Mouse (Mus musculus) ES-E14 (cell line): ENCODE data around the gene Actbl2.

ENCODE experiments used
- CHD2 ChIP-seq: IDR thresholded peaks from 2 replicates; pipeline ENCODE4 v1.6.1; 2014; ENCODE audit warnings: mild to moderate bottlenecking, low read depth, low read length, inconsistent platforms
- HCFC1 ChIP-seq: IDR thresholded peaks from 2 replicates; pipeline ENCODE4 v1.6.1; 2012; ENCODE audit warnings: low read length, inconsistent platforms, borderline replicate concordance; ENCODE audit not compliant: insufficient read depth
- ZC3H11A ChIP-seq: IDR thresholded peaks from 2 replicates; pipeline ENCODE4 v1.6.1; 2012; ENCODE audit warnings: low read depth, mild to moderate bottlenecking, inconsistent platforms, low read length, borderline replicate concordance
- ZNF384 ChIP-seq: IDR thresholded peaks from 2 replicates; pipeline ENCODE4 v1.6.1; 2012; ENCODE audit warnings: low read depth, low read length, inconsistent platforms

- no peak for TF ChIP-seq HCFC1
- TF ChIP-seq ZC3H11A: no peak
- TF ChIP-seq ZNF384: no peak
- TF ChIP-seq CHD2: no peak
Measured at GRCm38 (mm10) chr13:111254713-111255112, at the start of gene Actbl2.
